Mouse (Mus musculus): ENCODE measurements around the gene Lcn5. TPM values are rescaled to one million over a fixed set of nuclear protein-coding genes. Genes with fewer than 3 reads are reported as not detected.

The Lcn5 gene
- total and polyA plus RNA-seq, 3 experiments = not detected

DNA sequence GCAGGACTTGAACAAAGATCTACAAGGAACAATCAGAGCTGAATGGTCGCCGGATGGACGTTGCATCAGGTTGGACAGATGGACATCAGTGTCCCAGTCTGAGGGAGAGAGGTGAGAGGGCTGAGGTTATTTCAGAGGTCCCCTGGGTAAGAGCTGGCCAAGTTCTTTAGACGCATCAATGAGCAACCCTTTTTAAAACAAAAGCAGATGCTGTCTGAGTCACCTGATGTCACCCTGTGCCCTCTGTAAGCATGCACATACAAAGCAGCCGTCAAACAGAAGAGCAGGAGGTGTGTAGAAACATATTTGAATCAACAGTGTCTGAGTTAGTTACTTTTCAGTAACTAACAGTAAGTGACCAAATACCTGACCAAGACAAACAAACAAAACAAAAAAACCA lies 6.4 kb downstream of the Lcn5 start:
- Histone ChIP-seq H3K4me3 (ENCODE audit: control insufficient read depth in 1 of 2, insufficient read depth in 1 of 2, low read depth in 2 of 2, low read length in 2 of 2) (no peak overlapping the region), H3K27me3 (ENCODE audit: control insufficient read depth in 1 of 2, insufficient read depth in 2 of 2, low read length in 2 of 2) (peaks cover 3 to 12% of the 10 kb centered on the region in 2 experiments), H3K9ac (ENCODE audit: control insufficient read depth, low read depth, low read length, poor library complexity, severe bottlenecking) (no peak overlapping the region), H3K4me1 (ENCODE audit: control insufficient read depth in 1 of 2, insufficient read depth in 2 of 2, low read length in 2 of 2) (no peaks in the 10 kb centered on the region), H3K36me3 (ENCODE audit: control insufficient read depth in 1 of 2, insufficient read depth in 2 of 2, low read length in 2 of 2) (no peaks in the 10 kb centered on the region), H3K79me2 (ENCODE audit: control insufficient read depth, insufficient read depth, low read length, poor library complexity) (no peaks in the 10 kb centered on the region), H3K27ac (ENCODE audit: control insufficient read depth, low read depth, low read length) (no peak overlapping the region), H3K9me3 (replicated peaks; ENCODE audit: insufficient read depth, low read length) (no peaks in the 10 kb centered on the region)
- TF ChIP-seq USF1 (IDR thresholded peaks at IDR 0.05; ENCODE audit: low read depth, low read length) (no peak), JUND (IDR thresholded peaks at IDR 0.05; ENCODE audit: low read depth, low read length) (no peak), EP300 (IDR thresholded peaks at IDR 0.05; ENCODE audit: low read depth in 1 of 2, low read length in 2 of 2) (no peak), MAZ (IDR thresholded peaks at IDR 0.05; ENCODE audit: low read depth, low read length) (no peak), CHD2 (IDR thresholded peaks at IDR 0.05; ENCODE audit: low read length) (no peak), E2F4 (IDR thresholded peaks at IDR 0.05; ENCODE audit: borderline replicate concordance, low read depth, low read length) (no peak), SMC3 (IDR thresholded peaks at IDR 0.05; ENCODE audit: low read depth, low read length) (no peak), NELFE (IDR thresholded peaks at IDR 0.05; ENCODE audit: low read depth, low read length) (no peak), TCF12 (IDR thresholded peaks at IDR 0.05; ENCODE audit: low read depth, low read length) (no peak), CHD1 (IDR thresholded peaks at IDR 0.05; ENCODE audit: low read depth, low read length) (no peak), POLR2AphosphoS2 (IDR thresholded peaks at IDR 0.05; ENCODE audit: low read length) (no peak), ETS1 (IDR thresholded peaks at IDR 0.05; ENCODE audit: low read depth, low read length) (no peak), RAD21 (IDR thresholded peaks at IDR 0.05; ENCODE audit: low read depth, low read length) (no peak), GATA1 (IDR thresholded peaks at IDR 0.05; ENCODE audit: low read depth, low read length) (no peak), RCOR1 (IDR thresholded peaks at IDR 0.05; ENCODE audit: low read depth, low read length) (no peak), TAL1 (IDR thresholded peaks at IDR 0.05; ENCODE audit: low read length) (no peak), MAFK (IDR thresholded peaks at IDR 0.05; ENCODE audit: borderline replicate concordance, low read depth, low read length) (no peak), BHLHE40 (IDR thresholded peaks at IDR 0.05; ENCODE audit: borderline replicate concordance, low read depth, low read length) (no peak)
- DNase-seq (ENCODE audit: low read depth, low spot score) = no peak

DNA sequence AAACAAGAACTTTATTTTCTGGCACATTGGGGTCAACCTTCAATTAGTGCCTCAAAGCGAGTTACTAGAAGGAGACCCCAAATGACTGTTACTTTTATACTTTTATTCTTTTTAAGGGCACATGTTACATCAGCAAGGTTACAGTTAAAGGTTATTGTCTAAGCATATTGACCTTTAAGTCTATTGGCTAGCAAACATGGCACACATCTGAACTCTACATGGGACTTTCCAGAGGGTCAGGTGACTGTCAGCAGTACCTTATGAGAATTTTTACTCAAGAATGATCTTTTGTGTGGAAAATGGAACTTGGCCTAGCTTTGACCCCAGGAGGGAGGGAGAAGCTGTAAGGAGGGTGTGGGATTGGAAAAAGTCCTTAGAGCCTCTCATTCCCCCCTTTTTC lies 8.8 kb downstream of the Lcn5 start:
- no peaks in the 10 kb centered on the region for H3K9me3 ChIP-seq (replicated peaks; ENCODE audit: insufficient read depth, low read length)
- H3K4me3 ChIP-seq (ENCODE audit: control insufficient read depth in 1 of 2, insufficient read depth in 1 of 2, low read depth in 2 of 2, low read length in 2 of 2) = no peak overlapping the region
- H3K79me2 ChIP-seq (ENCODE audit: control insufficient read depth, insufficient read depth, low read length, poor library complexity) = no peaks in the 10 kb centered on the region
- H3K27me3 ChIP-seq (ENCODE audit: control insufficient read depth in 1 of 2, insufficient read depth in 2 of 2, low read length in 2 of 2) = peaks cover 3 to 12% of the 10 kb centered on the region in 2 experiments
- H3K36me3 ChIP-seq (ENCODE audit: control insufficient read depth in 1 of 2, insufficient read depth in 2 of 2, low read length in 2 of 2) = no peaks in the 10 kb centered on the region
- no peak overlapping the region for H3K9ac ChIP-seq (ENCODE audit: control insufficient read depth, low read depth, low read length, poor library complexity, severe bottlenecking)
- no peak overlapping the region for H3K27ac ChIP-seq (ENCODE audit: control insufficient read depth, low read depth, low read length)
- no peak for DNase-seq (ENCODE audit: low read depth, low spot score)
- TF ChIP-seq TBP (IDR thresholded peaks at IDR 0.05; ENCODE audit: low read depth, low read length) = no peak
- TF ChIP-seq ZMIZ1 (IDR thresholded peaks at IDR 0.05; ENCODE audit: low read depth, low read length) = no peak
- TF ChIP-seq KAT2A (conservative IDR thresholded peaks at IDR 0.05; ENCODE audit: low read depth, low read length) = no peak
- no peak for TF ChIP-seq JUND (IDR thresholded peaks at IDR 0.05; ENCODE audit: low read depth, low read length)
- TF ChIP-seq RAD21 (IDR thresholded peaks at IDR 0.05; ENCODE audit: low read depth, low read length) = no peak
- TF ChIP-seq MYC (IDR thresholded peaks at IDR 0.05; ENCODE audit: low read depth, low read length) = no peak
- TF ChIP-seq NRF1 (IDR thresholded peaks at IDR 0.05; ENCODE audit: insufficient read depth, low read depth, low read length, poor library complexity, severe bottlenecking) = no peak
- TF ChIP-seq SMC3 (IDR thresholded peaks at IDR 0.05; ENCODE audit: low read depth, low read length) = no peak
- TF ChIP-seq CHD2 (IDR thresholded peaks at IDR 0.05; ENCODE audit: low read length) = no peak
- no peak for TF ChIP-seq TCF12 (IDR thresholded peaks at IDR 0.05; ENCODE audit: low read depth, low read length)
- TF ChIP-seq ZKSCAN1 (IDR thresholded peaks at IDR 0.05; ENCODE audit: low read depth, low read length) = no peak
- TF ChIP-seq USF1 (IDR thresholded peaks at IDR 0.05; ENCODE audit: low read depth, low read length) = no peak
- no peak for TF ChIP-seq NELFE (IDR thresholded peaks at IDR 0.05; ENCODE audit: low read depth, low read length)
- TF ChIP-seq E2F4 (IDR thresholded peaks at IDR 0.05; ENCODE audit: borderline replicate concordance, low read depth, low read length) = no peak
- H3K4me1 ChIP-seq (ENCODE audit: control insufficient read depth in 1 of 2, insufficient read depth in 2 of 2, low read length in 2 of 2) = no peaks in the 10 kb centered on the region

All from MEL (cell line).